Mouse (Mus musculus) lung, postnatal 36 days (tissue): ENCODE measurements around the gene Marcksl1.
"Not testable (repeated sequence)": the region's sequence is repeated elsewhere in the genome, so short reads cannot be mapped to it uniquely, and the experiment has no call there.

Experiments used
- DNase-seq: peaks from one replicate; pipeline ENCODE4 v3.0.0; 2022; ENCODE audit warnings: mixed read lengths

Marcksl1 gene

DNA sequence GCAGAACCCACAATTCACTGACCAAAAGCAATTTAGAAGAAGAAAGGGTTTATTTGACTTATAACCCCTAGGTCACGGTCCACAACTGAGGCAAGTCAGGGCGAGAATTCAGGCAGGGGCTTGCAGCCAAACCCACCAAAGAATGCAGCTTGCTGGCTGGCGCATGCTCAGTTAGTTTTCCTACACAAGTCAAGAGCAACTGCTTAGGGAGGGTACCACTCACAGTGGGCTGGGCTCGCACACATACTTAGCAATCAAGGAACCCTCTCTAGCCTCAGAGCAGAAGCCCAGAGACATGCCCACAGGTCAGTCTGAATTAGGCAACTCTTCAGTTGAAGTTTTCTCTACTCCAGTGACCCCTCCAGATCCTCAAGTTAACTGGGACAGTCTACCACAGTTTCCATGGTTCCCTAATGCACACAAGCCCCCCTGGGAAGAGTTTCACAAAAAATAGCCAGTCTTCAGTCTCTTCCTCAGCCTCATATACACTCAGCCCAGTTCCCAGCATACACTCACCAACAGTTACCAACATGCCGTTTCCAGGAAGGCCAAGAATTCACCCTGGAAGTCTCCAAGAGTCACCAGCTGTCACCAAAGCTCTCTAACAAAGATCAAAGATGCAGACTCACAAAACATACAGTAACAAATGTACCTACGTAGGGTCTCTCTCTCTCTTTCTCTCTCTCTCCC, 2.5 kb upstream of the Marcksl1 start:
- no peak for DNase-seq

DNA sequence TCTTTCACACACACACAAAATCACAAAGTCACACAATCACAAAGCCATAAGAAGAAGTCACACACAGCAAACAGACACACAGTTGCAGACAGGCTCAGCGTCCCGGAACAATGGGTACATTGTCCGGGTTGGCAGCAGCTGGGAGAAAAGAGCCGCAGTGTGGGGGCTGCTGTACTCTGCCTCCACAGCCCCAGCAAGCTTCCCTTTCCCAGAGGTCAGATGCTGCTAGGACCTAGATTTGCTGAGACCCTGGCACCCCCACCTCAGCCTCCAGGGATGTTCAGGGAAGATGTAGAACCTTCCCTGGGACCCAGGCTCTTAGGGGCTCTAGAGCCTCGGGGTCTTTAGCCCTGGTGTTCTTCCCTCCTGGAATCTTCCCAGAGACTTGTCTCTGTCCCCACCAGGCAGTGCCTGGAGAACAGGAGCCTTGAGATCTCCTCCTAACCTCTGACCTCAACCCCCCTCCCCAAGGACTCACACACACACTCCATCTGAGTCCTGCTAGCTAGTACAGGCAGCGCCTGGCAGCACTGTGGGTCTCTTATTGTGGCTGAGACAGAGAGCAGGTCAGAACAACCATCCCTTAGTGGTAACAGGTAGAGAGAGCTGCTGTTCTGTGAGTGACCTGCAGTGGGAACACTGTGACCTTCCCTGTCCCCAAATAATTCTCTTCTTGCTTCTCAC, 1.8 kb upstream of the Marcksl1 start:
- DNase-seq = no peak

DNA sequence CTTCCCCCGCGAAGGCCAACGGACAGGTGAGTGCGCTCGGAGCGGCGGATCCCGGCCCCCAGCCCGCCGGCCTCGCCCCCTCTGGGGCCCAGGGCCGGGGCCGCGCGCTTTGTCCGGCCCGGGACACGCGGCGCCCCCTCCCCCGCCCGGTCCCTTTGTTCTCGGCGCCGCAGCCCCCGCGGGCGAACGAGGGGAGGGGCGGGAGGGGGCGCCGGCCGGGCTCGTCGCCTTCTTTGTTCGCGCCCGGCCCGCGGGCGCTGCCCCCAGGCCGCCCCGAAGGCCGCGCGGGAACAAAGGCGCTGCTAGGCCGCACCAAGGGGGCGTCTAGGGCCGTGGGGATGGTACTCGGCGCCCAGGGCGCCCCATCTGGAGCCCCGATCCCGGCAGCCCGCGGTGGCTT, 510 bp downstream of the Marcksl1 start:
- DNase-seq = no peak

DNA sequence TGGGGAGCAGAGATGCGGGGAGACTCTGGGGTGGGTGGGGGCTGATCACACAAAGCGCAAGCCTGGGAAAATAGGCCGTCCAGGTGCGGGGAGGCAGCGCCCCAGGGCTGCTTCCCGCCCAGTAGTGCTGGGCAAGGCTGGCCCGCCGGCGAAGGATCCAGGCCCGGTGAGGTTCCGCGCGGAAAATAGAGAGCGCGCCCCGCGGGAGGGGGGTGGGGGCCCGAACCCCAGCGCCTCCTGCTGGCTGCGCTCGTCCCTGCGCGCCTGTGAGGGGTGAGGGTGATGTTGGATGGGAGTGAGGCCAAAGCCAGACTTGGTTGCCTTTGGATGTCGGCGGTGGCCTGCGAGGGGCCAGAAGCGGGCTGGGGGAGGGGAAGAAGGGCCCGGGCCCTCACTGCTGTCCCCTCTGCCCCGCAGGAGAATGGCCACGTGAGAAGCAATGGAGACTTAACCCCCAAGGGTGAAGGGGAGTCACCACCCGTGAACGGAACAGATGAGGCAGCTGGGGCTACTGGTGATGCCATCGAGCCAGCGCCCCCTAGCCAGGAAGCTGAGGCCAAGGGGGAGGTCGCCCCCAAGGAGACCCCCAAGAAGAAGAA, 1.0 kb downstream of the Marcksl1 start:
- peak; percentile 52 for DNase-seq

DNA sequence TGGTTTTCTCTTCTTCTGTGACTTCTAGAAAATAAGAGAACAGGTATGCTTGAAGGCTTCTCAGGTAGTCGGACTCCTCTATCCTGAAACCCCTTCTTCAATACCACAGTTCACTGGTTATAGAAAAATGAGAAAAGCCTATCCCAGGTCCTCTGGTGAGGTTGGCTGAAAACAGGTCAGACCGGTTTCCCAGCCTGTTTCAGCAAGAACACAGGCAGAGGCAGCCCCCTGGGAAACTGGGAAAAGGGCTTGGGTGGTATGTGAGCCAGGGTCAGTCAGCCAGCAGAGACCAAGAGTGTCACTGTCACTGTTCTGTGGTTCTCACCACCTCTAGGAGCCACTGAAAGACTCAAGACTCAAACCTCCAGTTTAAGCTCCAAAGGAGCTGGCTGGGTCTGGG, 3.5 kb downstream of the Marcksl1 start:
- peak; percentile 67 for DNase-seq

DNA sequence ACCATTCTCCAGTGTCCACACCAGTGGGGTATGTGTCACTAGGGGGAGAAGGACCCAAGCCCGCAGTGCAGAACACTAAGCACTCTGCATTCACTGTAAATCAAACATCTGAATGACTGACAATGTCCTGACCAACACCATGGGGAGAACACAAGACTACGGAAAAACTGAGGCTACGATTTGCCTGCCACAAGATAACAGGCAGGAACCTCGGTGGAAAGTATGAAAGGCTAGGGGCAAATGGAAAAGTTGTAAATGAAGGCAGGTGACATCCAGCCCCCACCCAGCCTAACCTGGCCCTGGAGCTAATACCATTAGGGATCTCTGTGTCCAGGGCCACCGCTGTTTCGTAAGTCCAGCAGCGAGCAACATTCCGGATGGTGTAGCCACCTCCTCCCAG, 5.1 kb downstream of the Marcksl1 start:
- DNase-seq = no peak

DNA sequence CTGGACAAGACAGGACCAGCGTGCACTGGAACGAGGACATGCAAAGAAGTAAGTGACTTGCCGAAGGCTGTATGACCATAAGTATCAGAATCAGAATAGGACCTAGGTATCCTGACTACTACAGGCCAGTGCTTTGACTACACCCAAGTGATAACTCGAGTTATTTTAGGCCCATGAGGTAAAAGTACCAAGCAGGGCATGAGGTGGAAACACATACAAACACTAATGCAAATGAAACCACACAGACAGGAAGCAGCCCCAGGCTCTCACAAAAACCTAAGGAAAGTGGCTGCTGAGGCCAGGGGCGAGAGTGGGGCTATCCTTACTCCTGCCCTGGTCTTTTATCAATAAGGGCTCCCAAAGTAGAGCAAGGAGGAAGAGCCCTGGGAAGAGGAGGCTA, 12.0 kb downstream of the Marcksl1 start:
- DNase-seq = no peak

DNA sequence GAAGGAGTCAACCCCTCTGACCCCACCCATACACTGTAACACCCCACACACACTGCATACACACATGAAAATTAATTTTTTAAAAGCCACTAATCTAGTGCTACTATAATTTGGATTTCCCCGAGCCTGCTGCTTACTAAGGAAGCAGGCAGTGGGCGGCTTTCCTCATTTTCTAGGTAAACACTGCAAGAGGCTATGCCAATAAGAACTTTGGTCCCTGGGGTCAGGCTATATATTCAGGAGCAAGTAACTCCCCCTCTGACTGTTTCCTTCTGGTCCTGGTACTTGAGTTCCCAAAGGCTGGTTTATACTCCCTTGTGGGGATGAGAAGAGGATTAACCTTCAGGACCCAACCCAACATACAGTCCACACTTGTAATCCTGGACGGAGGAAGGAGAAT, 12.5 kb downstream of the Marcksl1 start:
- no peak for DNase-seq

DNA sequence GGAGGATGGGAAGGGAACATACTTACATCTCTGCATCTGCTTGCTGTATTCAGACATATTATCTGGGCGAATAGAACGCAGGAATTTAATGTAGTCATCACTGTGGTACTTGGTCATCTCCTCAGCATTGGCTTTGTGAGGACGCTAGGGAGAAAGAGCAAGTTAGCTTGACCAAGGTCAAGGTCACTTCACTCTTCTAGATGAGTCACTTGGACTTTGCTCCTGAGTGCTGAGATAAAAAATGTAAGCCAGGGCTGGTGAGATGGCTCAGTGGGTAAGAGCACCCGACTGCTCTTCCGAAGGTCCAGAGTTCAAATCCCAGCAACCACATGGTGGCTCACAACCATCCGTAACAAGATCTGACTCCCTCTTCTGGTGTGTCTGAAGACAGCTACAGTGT, 15.5 kb downstream of the Marcksl1 start:
- DNase-seq = not testable (repeated sequence)

DNA sequence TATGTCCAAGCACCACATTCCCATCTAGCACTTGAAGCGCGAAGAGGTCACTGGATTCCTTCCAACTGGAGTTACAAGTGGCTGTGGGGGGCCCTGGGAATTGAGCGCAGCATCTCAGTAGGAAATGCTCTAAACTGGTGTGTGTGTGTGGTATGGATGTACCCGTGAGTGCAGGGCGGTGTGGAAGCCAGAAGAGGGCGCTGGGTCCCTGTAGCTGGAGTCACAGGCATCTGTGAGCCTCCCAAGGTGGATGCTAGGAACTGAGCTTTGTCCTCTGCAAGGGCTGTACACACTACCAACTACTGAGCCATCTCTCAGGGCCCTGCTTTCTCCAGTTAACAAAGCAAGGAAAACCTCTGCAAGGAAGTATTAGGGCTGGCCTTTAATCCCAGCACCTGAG, 26.6 kb downstream of the Marcksl1 start:
- DNase-seq = peak; percentile 45

DNA sequence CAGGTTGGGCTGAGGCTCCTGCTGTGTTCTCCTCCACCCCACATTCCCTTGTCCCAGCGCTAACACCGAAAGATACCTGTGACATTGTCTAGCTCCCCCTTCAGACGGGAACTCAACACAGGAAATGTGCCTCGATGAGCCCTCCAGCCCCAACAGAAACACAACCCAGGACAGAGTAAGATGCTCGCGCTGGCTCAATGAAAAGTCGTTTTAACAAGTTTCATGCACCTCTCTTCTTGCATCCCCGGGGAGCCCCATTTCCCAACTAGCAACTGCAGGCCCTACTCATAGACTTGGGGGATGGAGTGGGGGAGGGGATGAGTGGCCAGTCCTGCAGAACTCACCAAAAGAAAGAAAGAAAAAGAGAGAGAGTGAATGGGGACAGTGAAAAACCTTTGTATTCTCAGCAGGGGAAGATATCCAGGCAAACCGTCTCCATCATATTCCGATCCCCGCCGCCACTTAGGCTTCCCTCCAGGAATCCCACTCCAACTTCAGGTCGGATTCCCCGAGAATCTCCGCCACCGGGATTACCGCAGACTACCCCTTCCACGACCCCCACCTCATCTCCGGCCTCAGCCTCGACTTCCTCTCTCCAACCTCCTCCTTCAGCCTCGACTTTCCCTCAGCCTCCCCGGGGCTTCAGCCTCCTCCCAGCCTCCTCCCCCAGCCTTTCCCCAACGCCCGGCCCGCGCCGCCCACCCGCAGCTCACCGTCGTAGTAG, 28.6 kb downstream of the Marcksl1 start:
- peak; percentile 38 for DNase-seq

DNA sequence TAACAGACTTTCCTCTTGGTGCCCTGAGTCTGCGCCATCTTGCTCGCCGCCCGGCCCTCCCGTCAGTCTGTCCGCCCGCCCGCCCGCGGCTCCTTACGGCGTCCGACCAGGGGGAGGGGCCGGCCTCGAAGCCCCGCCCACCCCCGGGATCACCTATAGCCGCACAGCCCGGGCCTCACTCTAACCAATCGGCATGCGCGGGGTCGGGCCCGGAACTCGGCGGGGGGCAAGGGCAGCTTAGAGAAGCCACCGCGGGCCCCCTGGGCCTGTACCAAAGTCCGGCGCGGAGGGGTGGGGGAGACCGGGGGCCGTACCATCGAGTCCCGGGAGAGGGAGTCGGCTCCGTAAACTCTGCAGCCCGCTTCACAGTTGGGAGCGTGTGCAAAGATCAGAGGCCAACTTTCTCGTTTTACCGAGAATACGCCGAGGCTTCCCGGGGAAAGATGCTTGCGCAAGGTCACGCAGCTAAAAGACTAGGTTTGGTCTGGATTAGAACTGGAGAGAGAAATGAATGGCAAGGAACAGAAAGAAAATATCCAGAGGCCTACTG, 29.3 kb downstream of the Marcksl1 start, which contains the start of gene Hdac1:
Hdac1 (minus strand) TSS at position 122 of the 550 bp plus-strand sequence.
- peak; percentile 99 for DNase-seq

DNA sequence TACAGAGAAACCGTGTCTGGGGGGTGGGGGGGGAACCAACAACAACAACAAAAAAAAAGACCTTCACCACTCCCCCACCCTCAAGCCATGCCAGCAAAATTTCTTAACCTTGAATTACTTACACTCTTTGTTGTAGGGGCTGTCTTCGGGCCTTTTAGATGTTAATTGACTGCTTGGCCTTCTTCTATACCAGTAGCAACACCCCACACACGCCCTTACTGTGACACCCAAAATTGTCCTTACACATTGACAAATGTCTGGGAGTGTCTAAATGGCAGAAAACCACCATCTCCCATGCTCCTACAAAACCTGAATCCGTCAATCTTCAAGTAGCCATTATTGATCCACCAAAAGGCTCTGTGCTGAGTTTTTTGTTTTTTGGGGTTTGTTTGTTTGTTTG, 30.7 kb downstream of the Marcksl1 start:
- DNase-seq = no peak

DNA sequence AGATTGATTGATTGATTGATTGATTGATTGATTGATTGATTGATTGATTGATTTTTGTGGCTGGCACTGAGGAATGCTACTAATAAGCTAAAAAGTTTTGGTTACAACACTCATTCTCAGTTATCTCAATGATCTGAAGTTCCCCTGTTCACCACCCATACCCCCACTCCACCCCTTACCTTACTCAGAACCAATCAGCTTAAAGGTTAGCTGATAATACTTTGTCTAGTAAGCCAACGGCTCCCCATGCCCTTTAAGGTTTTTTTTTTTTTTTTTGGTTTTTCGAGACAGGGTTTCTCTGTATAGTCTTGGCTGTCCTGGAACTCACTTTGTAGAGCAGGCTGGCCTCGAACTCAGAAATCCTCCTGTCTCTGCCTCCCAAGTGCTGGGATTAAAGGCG, 34.2 kb downstream of the Marcksl1 start:
- not testable (repeated sequence) for DNase-seq

DNA sequence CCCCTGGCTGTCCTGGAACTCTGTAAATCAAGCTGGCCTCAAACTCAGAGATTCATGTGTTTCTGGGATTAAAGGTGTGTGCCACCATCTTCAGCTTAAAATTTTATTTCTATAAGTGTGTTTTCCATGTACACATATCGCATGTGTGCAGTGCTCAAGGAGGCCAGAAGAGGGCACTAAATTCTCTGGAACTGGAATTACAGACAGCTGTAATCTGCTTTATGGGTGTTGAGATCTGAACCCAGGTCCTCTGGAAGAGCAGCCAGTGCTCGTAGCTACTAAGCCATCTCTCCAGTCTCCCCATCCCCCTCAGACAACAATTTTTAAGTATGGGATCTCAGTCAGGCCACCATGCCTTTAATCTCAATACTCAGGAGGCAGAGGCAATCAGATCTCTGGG, 35.9 kb downstream of the Marcksl1 start:
- DNase-seq = peak; percentile 71

DNA sequence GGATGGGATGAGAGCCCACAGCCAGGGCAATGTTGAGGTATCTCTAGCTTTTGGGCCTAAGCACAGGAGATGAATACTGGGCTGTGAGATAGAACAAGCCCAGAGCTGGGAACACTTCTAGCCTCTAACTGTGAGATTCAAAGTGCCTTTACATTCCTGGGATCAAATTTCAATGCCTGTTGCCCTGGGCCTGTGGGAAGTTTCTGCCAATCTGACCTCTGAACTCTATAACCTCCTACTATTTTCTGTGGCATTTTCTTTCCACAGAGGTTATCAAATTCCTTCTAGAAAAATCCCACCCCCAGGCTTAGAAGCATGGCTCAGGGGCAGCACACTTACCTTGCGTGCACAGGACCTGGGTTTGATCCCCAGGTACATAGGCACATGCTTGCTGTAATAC, 36.9 kb downstream of the Marcksl1 start:
- DNase-seq = no peak

DNA sequence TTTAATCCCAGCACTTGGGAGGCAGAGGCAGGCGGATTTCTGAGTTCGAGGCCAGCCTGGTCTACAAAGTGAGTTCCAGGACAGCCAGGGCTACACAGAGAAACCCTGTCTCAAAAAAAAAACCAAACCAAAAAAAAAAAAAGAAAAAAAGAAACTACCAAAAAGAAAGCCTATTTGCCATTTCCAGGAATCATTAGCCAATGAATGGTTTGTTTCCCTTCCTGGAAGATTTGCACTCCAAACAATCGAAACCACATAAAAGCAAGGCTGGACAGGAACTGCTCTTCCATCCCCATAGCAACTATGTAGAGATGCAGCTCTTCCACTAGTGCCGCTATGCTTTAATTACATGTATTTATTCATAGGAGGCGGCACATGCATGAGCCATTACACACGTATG, 41.1 kb downstream of the Marcksl1 start:
- DNase-seq = not testable (repeated sequence)

DNA sequence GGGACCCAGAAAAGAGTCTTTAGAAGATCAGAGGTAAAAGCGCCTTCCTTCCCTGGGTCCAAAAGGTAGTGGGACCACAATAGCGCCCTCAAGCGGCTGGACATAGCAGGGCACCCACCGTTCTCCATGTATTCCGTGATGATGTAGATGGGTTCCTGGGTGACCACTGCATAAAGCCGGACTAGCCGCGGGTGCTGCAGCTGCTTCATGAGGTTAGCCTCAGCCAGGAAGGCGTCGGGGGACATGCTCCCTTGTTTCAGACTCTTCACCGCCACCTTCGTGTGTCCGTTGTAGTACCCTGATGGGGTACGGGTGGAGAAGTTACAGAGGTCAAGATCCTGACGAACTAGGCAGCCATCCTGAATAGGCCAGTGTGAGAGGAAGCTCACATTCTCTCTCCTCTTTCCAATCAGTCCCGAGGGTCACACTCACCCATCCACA, 42.1 kb downstream of the Marcksl1 start:
- peak; percentile 73 for DNase-seq

DNA sequence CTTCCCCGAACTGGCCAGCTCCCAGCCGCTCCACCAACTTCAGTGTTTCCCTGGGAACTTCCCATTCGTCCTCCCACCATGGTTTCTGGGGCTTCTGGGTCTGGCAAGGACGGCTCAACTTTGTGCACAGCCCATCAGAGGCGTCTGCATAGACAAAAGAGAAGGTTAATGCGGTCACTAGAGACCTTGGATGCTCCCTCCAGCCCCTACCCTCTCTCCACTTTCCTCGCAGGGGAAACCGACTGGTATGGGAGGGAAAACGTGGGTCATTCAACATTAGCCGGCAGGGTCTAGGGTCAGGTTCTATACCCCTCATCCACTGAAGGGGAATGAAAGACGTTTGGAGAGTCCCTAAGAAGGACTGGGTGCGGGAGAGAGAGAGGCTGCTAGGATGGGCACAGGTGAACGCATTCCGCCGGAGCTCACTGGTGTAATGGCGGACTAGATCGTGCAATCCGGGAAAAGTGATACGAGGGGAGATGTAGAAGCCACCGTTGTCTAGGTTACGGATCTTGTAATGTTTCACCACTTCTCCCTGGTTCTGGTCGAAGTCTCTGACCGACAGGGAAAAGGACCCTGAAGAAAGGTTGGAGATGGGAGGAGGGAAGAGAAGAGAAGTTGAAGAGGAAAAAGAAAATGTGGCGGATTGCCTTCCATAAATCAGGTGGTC, 42.6 kb downstream of the Marcksl1 start:
- no peak for DNase-seq

DNA sequence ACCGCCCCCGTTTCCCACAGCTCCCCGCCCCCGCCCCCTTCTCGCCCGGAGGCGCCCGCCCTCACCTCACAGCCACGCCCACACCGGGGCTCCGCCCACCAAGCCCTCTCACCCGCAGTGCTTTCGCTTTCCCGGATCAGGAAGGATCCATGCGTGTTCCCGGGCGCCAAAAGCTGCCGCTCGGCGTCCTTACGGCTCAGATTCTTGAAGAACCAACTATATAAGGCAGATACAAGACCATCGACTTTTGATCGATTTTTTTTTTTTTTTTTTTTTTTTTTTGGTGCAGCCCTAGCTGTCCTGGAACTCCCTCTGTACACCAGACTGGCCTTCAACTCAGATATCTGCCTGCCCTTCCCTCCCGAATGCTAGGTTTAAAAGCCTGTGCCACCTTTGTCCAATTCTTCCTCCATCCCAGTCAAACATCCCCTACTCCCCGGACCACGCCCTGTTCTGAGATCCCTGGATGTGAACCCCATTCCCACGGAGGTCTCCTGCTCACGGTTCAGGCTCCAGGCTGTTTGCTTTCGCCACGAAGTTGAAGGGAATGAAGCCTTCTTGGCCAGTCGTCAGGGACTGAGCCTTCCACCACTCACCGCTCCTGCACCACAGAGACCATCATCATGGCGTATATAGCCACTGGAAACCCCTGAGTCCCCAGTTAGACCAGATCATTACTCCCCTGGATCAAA, 43.3 kb downstream of the Marcksl1 start:
- DNase-seq = peak; percentile 95

DNA sequence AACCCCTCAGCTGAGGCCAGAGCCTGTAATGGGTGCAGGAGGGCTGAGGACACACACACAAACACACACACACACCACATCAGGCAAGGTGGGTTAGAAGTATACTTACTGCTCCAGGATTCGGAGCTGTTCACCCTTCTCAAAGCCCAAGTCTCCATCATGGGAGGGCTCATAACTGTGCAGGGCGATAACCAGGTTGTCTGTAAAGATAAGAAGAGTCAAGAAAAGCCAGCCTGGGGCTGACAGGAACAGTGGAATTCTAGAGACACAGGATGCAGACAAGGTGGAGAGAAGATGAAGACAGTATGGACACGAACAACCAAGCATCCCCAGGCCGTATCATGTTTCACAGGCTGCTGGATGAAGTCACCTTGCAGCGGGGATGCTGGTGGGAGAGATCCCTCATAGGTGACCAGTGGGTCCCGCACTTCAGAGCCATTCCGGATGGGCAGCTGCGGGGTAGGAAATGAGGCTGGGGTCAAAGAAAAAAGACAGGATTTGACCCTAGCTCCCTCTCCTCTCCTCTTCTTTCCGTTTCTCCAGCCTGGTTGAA, 44.0 kb downstream of the Marcksl1 start:
- no peak for DNase-seq
